Mouse (Mus musculus) frontal cortex, postnatal 25 days (tissue): ENCODE measurements around the gene Pdzk1ip1.
A peak's percentile ranks its signal among the peaks of the same experiment; 100 is the strongest.

Source experiments
- DNase-seq, 2 experiments: peaks; one replicate each; pipeline ENCODE4 v3.0.0; 2022; ENCODE audit warnings: low spot score in 2 of 2

Pdzk1ip1 gene

GRCm38 (mm10) chr4:115121608-115122007 is 33.1 kb downstream of the Pdzk1ip1 start:
- no peak for DNase-seq

- DNase-seq: no peak
Observed at GRCm38 (mm10) chr4:115123507-115123906, 35.0 kb downstream of the Pdzk1ip1 start.

DNA sequence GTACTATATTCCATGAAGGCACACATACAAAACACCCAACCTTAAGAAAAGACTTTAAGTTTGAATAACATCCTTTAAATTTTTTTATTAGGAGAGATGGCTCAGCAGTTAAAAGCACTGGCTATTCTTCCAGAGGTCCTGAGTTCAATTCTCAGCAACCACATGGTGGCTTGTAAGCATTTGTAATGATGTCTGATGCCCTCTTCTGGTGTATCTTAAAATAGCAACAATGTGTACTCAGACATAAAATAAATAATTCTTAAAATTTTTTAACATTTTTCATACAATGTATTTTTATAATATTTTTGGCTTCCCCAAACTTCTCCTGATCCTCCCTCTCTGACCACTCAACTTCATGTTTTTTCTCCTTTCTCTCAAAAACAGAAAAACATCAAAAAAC is 36.2 kb downstream of the Pdzk1ip1 start:
- DNase-seq: no peak

GRCm38 (mm10) chr4:115133085-115133484 is 44.6 kb downstream of the Pdzk1ip1 start:
- DNase-seq: peak in 1 of 2 experiments; percentile 6

DNA sequence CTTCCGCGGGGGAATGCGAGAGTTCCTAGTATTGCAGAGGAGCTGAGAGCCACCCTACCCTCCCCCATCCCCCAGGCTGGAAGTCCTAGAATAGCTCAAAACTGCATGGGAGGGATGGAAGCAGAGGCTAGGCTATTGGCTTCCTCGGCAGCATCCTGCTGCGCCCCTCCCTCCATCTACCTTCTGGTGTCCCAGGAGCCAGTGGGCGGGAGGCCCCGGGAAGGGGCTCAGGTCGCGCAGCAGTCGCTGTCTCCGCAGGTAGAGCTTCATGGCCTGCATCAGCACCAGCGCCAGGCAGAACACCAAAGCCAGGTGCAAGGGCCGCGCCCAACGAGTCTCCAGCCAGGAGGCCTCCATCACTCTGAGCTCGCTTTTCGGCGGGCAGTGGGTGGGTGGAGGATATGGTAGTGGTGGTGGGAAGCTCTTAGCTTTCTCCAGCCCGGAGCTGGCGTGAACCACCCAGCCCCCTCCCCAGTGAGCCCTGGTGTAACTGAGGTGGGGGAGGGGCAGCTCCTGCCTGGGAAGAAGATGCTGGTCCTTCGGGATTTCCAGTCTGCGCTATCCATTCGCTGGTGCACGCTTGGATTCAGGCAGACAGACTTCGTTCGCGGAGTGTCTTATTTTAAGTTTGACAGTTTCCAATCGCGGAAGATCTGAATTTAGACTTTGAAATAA is 45.2 kb downstream of the Pdzk1ip1 start, which contains the start of gene Cyp4x1:
Gene Cyp4x1, minus strand, starts transcription at position 661 of the 675 bp plus-strand sequence.
- DNase-seq: peak; percentile 60 to 66

DNA sequence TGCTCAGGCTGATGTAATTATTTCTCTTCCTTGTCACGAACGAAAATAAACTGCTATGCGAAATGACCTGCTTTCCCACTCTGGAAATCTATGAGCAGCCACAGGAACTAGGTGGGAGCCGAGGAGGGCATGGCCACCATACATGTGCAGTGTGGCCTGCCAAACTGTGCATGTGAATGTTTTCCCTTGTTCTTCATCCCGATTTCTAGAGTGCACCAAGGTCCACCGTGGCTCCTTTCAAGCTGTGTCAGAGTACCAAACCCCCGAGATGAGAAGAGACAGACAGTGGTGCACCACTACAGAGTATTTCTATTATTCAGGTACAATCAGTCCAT is 45.8 kb downstream of the Pdzk1ip1 start:
- peak; percentile 8 to 23 for DNase-seq
